Mouse (Mus musculus): Measurements from ENCODE around the gene Ccdc88a.

- TF ChIP-seq CTCF (IDR thresholded peaks at IDR 0.05; ENCODE audit: extremely low read depth, insufficient read depth, insufficient read length, insufficient replicate concordance) (no peak), POLR2A (IDR thresholded peaks at IDR 0.05; ENCODE audit: low read depth, low read length) (no peak)
These were observed 5.3 kb downstream of the Ccdc88a start for GRCm38 (mm10) chr11:29378751-29379150.
